Mouse (Mus musculus): ENCODE results near the gene Foxl2.

DNA sequence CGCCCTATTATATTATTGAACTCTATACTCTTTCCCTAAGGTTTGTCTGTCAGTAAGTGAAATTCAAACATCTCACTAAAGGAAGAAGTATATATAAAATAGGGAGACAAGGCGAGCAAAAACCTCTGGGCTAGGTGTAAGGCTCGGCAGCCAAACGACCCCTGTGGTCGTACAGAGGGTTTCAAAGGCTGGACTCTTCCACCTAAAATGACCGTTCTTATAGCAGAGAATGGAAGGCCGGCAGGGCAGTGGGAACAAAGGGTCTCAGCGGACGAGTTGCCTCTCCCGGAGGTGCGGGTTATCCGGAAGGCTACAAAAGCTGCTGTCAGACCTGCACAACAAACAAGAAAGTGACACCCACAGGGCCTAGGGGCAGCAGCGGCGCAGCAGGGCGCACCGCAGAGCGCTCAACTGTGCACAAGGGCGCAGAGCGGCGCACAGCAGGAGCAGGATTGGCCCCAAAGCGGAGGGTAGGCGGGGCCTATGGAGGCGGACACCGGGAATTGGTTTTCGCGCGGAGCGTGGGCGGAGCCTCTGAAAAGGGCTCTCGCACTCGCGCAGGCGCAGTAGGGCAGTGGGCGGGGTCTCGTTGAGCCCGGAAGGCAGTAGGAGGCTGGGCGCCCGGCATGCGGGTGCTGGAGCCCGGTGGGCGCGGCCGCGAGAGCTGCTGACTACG lies 30.9 kb downstream of the Foxl2 start, which contains the start of gene Faim:
- TF ChIP-seq POLR2A (IDR thresholded peaks at IDR 0.05; ENCODE audit: borderline replicate concordance, extremely low read depth, low read depth, low read length) (peak; percentile 77; the same call in 1 of the 2 replicates), CTCF (IDR thresholded peaks at IDR 0.05; ENCODE audit: insufficient read depth, low read length) (no peak)
